Mouse (Mus musculus) bone marrow, adult 2 months (tissue): Measurements from ENCODE around the gene Eef1akmt1. TPM values are rescaled to one million over a fixed set of nuclear protein-coding genes. Genes with fewer than 3 reads are reported as not detected.

Experiments
- H3K27ac ChIP-seq: fragments of 200-500 bp; 2 replicates; pipeline ENCODE4 v1.5.1; 2012; ENCODE audit warnings: low read depth, mild to moderate bottlenecking, control low read depth, inconsistent platforms, low read length; ENCODE audit not compliant: control insufficient read depth, poor library complexity, insufficient read depth
- H3K4me1 ChIP-seq: fragments of 200-500 bp; 2 replicates; pipeline ENCODE4 v1.6.1; 2011; ENCODE audit warnings: low read length; ENCODE audit not compliant: control insufficient read depth, insufficient read depth
- H3K4me3 ChIP-seq: fragments of 200-500 bp; replicated peaks from 2 replicates; pipeline ENCODE3; 2011; ENCODE audit warnings: mild to moderate bottlenecking, low read depth, low read length, control low read depth; ENCODE audit not compliant: control insufficient read depth
- CTCF ChIP-seq: fragments of 200-500 bp; IDR thresholded peaks from 2 replicates; pipeline ENCODE4 v1.5.1; 2011; ENCODE audit warnings: low read length, control low read depth; ENCODE audit not compliant: control insufficient read depth, insufficient read depth
- POLR2A ChIP-seq: fragments of 200-500 bp; IDR thresholded peaks from 2 replicates; pipeline ENCODE4 v1.6.1; 2011; ENCODE audit warnings: low read depth, mild to moderate bottlenecking, control low read depth, low read length, borderline replicate concordance; ENCODE audit not compliant: control insufficient read depth
- WGBS: fragments of 180-500 bp; shearing (Covaris S2); methylation state at CpG from one replicate; pipeline ENCODE4 v1.1.7; 2018; 5-methylcytosine and 5-hydroxymethylcytosine counted together
- polyA plus RNA-seq: library from polyadenylated mRNA; stranded (reverse); fragments of >200 nt; gene quantifications from 2 replicates; pipeline ENCODE4 v1.2.4, GENCODE M21; 2011; ENCODE audit warnings: low replicate concordance; ENCODE audit not compliant: missing spikeins, insufficient read depth, insufficient read length

Gene Eef1akmt1
- polyA plus RNA-seq, 1 experiment: 7.6 TPM

- Histone ChIP-seq H3K4me1 (no peaks in the 10 kb centered on the region; the same call in none of the 2 replicates), H3K4me3 (peak overlapping the region; percentile 49), H3K27ac (no peak overlapping the region)
- 2% methylated on average over 53 of the region's 60 CpGs for WGBS
- TF ChIP-seq POLR2A (no peak), CTCF (no peak)
Measured at GRCm38 (mm10) chr14:57525388-57526049, 45.9 kb downstream of the Eef1akmt1 start.

GRCm38 (mm10) chr14:57524671-57525387, 46.6 kb downstream of the Eef1akmt1 start, which contains the start of gene Il17d:
Gene Il17d (plus strand): TSS chr14:57524777.
- WGBS: 6% methylated on average over 80 of the region's 104 CpGs
- no peaks in the 10 kb centered on the region; the same call in none of the 2 replicates for H3K4me1 ChIP-seq
- peak within 1 kb of the TSS; percentile 49 for H3K4me3 ChIP-seq
- no peak for TF ChIP-seq CTCF
- TF ChIP-seq POLR2A: no peak
- H3K27ac ChIP-seq: no peak within 1 kb of the TSS

GRCm38 (mm10) chr14:57523762-57524161, 47.6 kb downstream of the Eef1akmt1 start:
- Histone ChIP-seq H3K4me1 (no peaks in the 10 kb centered on the region; the same call in 1 of the 2 replicates), H3K27ac (no peak overlapping the region), H3K4me3 (no peak overlapping the region)
- 77% methylated on average over 9 of the region's 9 CpGs for WGBS
- TF ChIP-seq POLR2A (no peak), CTCF (no peak)

GRCm38 (mm10) chr14:57517001-57517400, 54.4 kb downstream of the Eef1akmt1 start:
- no peak overlapping the region for H3K4me3 ChIP-seq
- no peak overlapping the region for H3K27ac ChIP-seq
- WGBS: 87% methylated on average over 7 of the region's 7 CpGs
- H3K4me1 ChIP-seq: no peaks in the 10 kb centered on the region
- TF ChIP-seq POLR2A (no peak), CTCF (no peak)

DNA sequence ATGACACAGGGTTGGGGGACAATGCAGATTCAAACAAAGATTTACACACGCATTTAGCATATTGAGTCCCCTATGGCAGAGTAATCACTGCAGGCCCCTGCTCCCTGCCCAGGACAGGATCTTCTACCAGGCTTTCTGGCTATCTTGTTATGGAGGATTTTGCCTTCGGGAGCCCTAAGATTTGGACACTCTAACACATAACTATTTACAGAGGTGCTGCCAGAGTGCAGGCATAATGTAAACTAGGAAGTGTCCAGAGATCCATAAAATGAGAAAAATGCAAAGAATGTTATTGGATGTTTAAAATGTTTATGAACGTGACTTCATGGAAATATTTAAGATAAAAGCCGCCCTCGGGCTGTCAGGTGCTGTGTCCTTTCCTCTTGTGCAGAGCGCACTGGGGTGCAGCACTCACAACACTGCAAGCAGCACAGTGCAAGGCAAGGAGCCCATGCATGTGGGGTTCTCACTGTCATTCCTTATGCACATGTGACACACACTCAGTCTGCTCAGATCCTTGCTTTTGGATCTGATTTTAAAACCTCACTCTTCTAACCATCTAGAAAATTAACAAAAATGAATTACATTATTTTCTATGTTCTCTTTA, 56.2 kb downstream of the Eef1akmt1 start:
- no peak overlapping the region for H3K4me3 ChIP-seq
- no peaks in the 10 kb centered on the region for H3K4me1 ChIP-seq
- no peak overlapping the region for H3K27ac ChIP-seq
- WGBS: 89% methylated on average over 6 of the region's 6 CpGs
- TF ChIP-seq POLR2A: no peak
- no peak for TF ChIP-seq CTCF

GRCm38 (mm10) chr14:57509554-57509953, 61.9 kb downstream of the Eef1akmt1 start:
- no peaks in the 10 kb centered on the region for H3K4me1 ChIP-seq
- no peak for TF ChIP-seq CTCF
- no peak for TF ChIP-seq POLR2A
- H3K27ac ChIP-seq: no peak overlapping the region
- 84% methylated on average over 6 of the region's 6 CpGs for WGBS
- H3K4me3 ChIP-seq: no peak overlapping the region

DNA sequence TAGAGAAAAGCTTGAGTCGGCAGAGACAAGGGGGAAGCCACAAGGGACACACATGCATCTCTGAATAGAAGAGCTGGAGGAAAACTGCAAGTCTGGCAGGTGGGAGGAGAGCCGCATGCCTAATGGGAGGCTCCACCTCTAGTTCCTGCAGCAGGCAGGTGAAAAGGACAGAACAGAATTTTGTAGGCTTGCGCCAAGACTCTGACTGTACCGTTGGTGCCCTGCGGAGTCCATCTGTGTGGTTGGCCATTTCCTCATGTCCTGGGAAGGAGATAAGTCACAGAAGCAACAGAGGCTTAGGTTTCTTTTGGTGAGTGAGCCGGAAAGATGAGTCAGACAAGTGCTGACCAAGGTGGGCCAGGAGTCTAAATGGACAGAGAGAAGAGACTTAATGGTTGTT, 67.7 kb downstream of the Eef1akmt1 start:
- TF ChIP-seq CTCF (no peak), POLR2A (no peak)
- no peak overlapping the region for H3K27ac ChIP-seq
- 80% methylated on average over 6 of the region's 6 CpGs for WGBS
- H3K4me3 ChIP-seq: no peak overlapping the region
- no peaks in the 10 kb centered on the region for H3K4me1 ChIP-seq

Other genes starting within 250 kb of the Eef1akmt1 start
- gene Cryl1, start 173.1 kb downstream of the Eef1akmt1 start, polyA plus RNA-seq: 7.5 and 8.3 TPM in 2 replicates
- 0.99 and 3.9 TPM in 2 replicates for gene Ift88, start 147.6 kb downstream of the Eef1akmt1 start, polyA plus RNA-seq
- gene Il17d, start 46.8 kb downstream of the Eef1akmt1 start, polyA plus RNA-seq: 2.0 and 2.4 TPM in 2 replicates
- 6.4 and 10.1 TPM in 2 replicates for gene Xpo4, start 93.8 kb upstream of the Eef1akmt1 start, polyA plus RNA-seq
- not detected in 2 replicates for gene Gm49361, start 174.5 kb upstream of the Eef1akmt1 start, polyA plus RNA-seq
- 6.1 and 10.6 TPM in 2 replicates for gene Lats2, start 186.8 kb upstream of the Eef1akmt1 start, polyA plus RNA-seq
- 75.0 and 138 TPM in 2 replicates for gene Sap18, start 226.6 kb upstream of the Eef1akmt1 start, polyA plus RNA-seq